Mouse (Mus musculus) liver, embryonic 14.5 days (tissue): ENCODE results near the gene Slf2. TPM values are rescaled to one million over a fixed set of nuclear protein-coding genes. Genes with fewer than 3 reads are reported as not detected.

Experiments used
- ATAC-seq: fragments of 200-750 bp; cut with Nextera tagmentation; 2 replicates; pipeline ENCODE4 v1.8.0; 2017; ENCODE audit warnings: moderate number of reproducible peaks, mild to moderate bottlenecking, moderate library complexity; ENCODE audit not compliant: insufficient read depth
- DNase-seq, 3 experiments: peaks; one replicate each; pipeline ENCODE4 v3.0.0-alpha.2; 2012 to 2013; ENCODE audit warnings: low read depth in 3 of 3, low spot score in 3 of 3
- H3K27ac ChIP-seq: fragments of 300-500 bp; sonication (generic); 2 replicates; pipeline ENCODE4 v1.5.1; 2014; ENCODE audit warnings: moderate library complexity, mild to moderate bottlenecking, control low read depth, inconsistent platforms
- H3K27me3 ChIP-seq: fragments of 300-500 bp; sonication (generic); 2 replicates; pipeline ENCODE4 v1.6.1; 2014; ENCODE audit warnings: mild to moderate bottlenecking, low read length, moderate library complexity; ENCODE audit not compliant: control insufficient read depth, insufficient read depth
- H3K36me3 ChIP-seq: fragments of 300-500 bp; sonication (generic); replicated peaks from 2 replicates; pipeline ENCODE4 v1.6.1; 2014; ENCODE audit warnings: low read depth; ENCODE audit not compliant: control insufficient read depth, insufficient read depth
- H3K4me1 ChIP-seq, 2 experiments: fragments of 200-500 bp in 1 of 2; fragments of 300-500 bp in 1 of 2; sonication (generic) in 1 of 2; replicated peaks; 2 replicates each; pipeline ENCODE4 v1.6.1; 2012 to 2014; ENCODE audit warnings: antibody characterized with exemption in 1 of 2, inconsistent platforms in 1 of 2, low read length in 1 of 2; ENCODE audit not compliant: control insufficient read depth in 2 of 2, insufficient read depth in 2 of 2
- H3K4me2 ChIP-seq: fragments of 300-500 bp; sonication (generic); 2 replicates; pipeline ENCODE4 v1.6.1; 2014; ENCODE audit warnings: low read depth, mild to moderate bottlenecking, control low read depth, moderate library complexity
- H3K4me3 ChIP-seq, 2 experiments: fragments of 200-500 bp in 1 of 2; fragments of 300-500 bp in 1 of 2; sonication (generic) in 1 of 2; 2 replicates each; pipeline ENCODE4 v1.5.1; 2012 to 2014; ENCODE audit warnings: low read depth in 2 of 2, low read length in 2 of 2, mild to moderate bottlenecking in 2 of 2, control low read depth in 1 of 2, inconsistent platforms in 1 of 2, moderate library complexity in 1 of 2; ENCODE audit not compliant: insufficient read depth in 1 of 2
- H3K9ac ChIP-seq: fragments of 300-500 bp; sonication (generic); replicated peaks from 2 replicates; pipeline ENCODE4 v1.6.1; 2014; ENCODE audit warnings: mild to moderate bottlenecking, control low read depth, moderate library complexity
- H3K9me3 ChIP-seq: fragments of 300-500 bp; sonication (generic); 2 replicates; pipeline ENCODE4 v1.6.1; 2016; ENCODE audit warnings: low read length, mixed read lengths; ENCODE audit not compliant: control insufficient read depth
- CTCF ChIP-seq: IDR thresholded peaks from 2 replicates; pipeline ENCODE4 v1.5.1; 2016; ENCODE audit warnings: antibody characterized with exemption, low read depth, control low read depth
- EP300 ChIP-seq: IDR thresholded peaks from 2 replicates; pipeline ENCODE4 v1.6.1; 2016; ENCODE audit warnings: antibody characterized with exemption, low read depth
- WGBS: fragments of 180-500 bp; shearing (Covaris S2); extraction: QIAGEN DNeasy Blood & Tissue Kit; methylation state at CpG from one replicate; pipeline ENCODE4 v1.1.7; 2014; ENCODE audit not compliant: insufficient replicate concordance; 5-methylcytosine and 5-hydroxymethylcytosine counted together
- polyA plus RNA-seq, 2 experiments: library from polyadenylated mRNA; depleted of rRNA in 1 of 2; stranded (reverse) in 1 of 2; unstranded in 1 of 2; fragments of >200 nt; fragmentation: Nextera tagmentation in 1 of 2; extraction: Ambion mirVana in 1 of 2; gene quantifications; 2 replicates each; pipeline versions ENCODE4 v1.2.1 to v1.2.3; 2012 to 2014

Slf2 gene
- polyA plus RNA-seq, 2 experiments: 8.6 to 11.1 TPM

- peaks cover 2% of the 10 kb centered on the region for H3K36me3 ChIP-seq
- TF ChIP-seq EP300: no peak
- no peak for TF ChIP-seq CTCF
- no peak for DNase-seq
- peaks cover 2% of the 10 kb centered on the region; the same call in 1 of the 2 replicates for H3K27me3 ChIP-seq
- no peaks in the 10 kb centered on the region for H3K9me3 ChIP-seq
- no peak for ATAC-seq
- no peak overlapping the region; the same call in 1 of the 2 replicates for H3K27ac ChIP-seq
- WGBS: 38% methylated on average over 6 of the region's 6 CpGs
- H3K4me2 ChIP-seq: peak overlapping the region; percentile 90
- no peak overlapping the region for H3K4me3 ChIP-seq
- H3K4me1 ChIP-seq: peaks cover 3 to 20% of the 10 kb centered on the region in 2 experiments; a peak in 3 of 4 replicates
- no peak overlapping the region for H3K9ac ChIP-seq
Measured at GRCm38 (mm10) chr19:45013581-45014225, 82.8 kb downstream of the Slf2 start.

GRCm38 (mm10) chr19:45014335-45014971 lies 83.5 kb downstream of the Slf2 start, which contains the start of gene Lzts2:
Gene Lzts2 (plus strand): TSS chr19:45014414.
- no peaks in the 10 kb centered on the region for H3K9me3 ChIP-seq
- ATAC-seq (peak; percentile 24), DNase-seq (no peak)
- peaks cover 3 to 20% of the 10 kb centered on the region in 2 experiments; a peak in 3 of 4 replicates for H3K4me1 ChIP-seq
- H3K27me3 ChIP-seq: peaks cover 2% of the 10 kb centered on the region; the same call in 1 of the 2 replicates
- H3K36me3 ChIP-seq: peaks cover 2% of the 10 kb centered on the region
- peak within 1 kb of the TSS; percentile 58 for H3K9ac ChIP-seq
- TF ChIP-seq CTCF: no peak
- TF ChIP-seq EP300: no peak
- H3K4me2 ChIP-seq: peak within 1 kb of the TSS; percentile 90
- H3K27ac ChIP-seq: no peak within 1 kb of the TSS; the same call in 1 of the 2 replicates
- WGBS: 7% methylated on average over 10 of the region's 10 CpGs
- peak within 1 kb of the TSS; percentile 63 to 73 for H3K4me3 ChIP-seq

- H3K27ac ChIP-seq: no peak overlapping the region
- peak overlapping the region; percentile 90 for H3K4me2 ChIP-seq
- H3K27me3 ChIP-seq: peaks cover 2% of the 10 kb centered on the region; the same call in 1 of the 2 replicates
- DNase-seq (no peak), ATAC-seq (peak; percentile 43; the same call in 1 of the 2 replicates)
- H3K4me3 ChIP-seq: peak overlapping the region; percentile 63 to 73
- H3K4me1 ChIP-seq: peaks cover 3 to 20% of the 10 kb centered on the region in 2 experiments; a peak in 3 of 4 replicates
- H3K9ac ChIP-seq: peak overlapping the region; percentile 58
- H3K36me3 ChIP-seq: peaks cover 2% of the 10 kb centered on the region
- no peaks in the 10 kb centered on the region for H3K9me3 ChIP-seq
- TF ChIP-seq EP300 (no peak), CTCF (no peak)
- WGBS: under 1% methylated on average over 25 of the region's 25 CpGs
Measured at GRCm38 (mm10) chr19:45014981-45015402, 84.0 kb downstream of the Slf2 start.

- peaks cover 2% of the 10 kb centered on the region; the same call in 1 of the 2 replicates for H3K36me3 ChIP-seq
- under 1% methylated on average over 34 of the region's 34 CpGs for WGBS
- no peaks in the 10 kb centered on the region for H3K9me3 ChIP-seq
- TF ChIP-seq CTCF (no peak), EP300 (no peak)
- H3K27ac ChIP-seq: no peak overlapping the region; the same call in 1 of the 2 replicates
- peak; percentile 51 for ATAC-seq
- peak overlapping the region; percentile 63 to 73 for H3K4me3 ChIP-seq
- H3K27me3 ChIP-seq: peaks cover 2% of the 10 kb centered on the region; the same call in 1 of the 2 replicates
- no peak for DNase-seq
- peaks cover 3 to 20% of the 10 kb centered on the region in 2 experiments; a peak in 3 of 4 replicates for H3K4me1 ChIP-seq
- H3K9ac ChIP-seq: peak overlapping the region; percentile 58
- H3K4me2 ChIP-seq: peak overlapping the region; percentile 90
Measured at GRCm38 (mm10) chr19:45015518-45016281, 84.7 kb downstream of the Slf2 start.
